In genomic region chr9:96916620-96917538, GRCm38 (mm10) we compare ENCODE assay signal across 8 mouse cellular contexts. TPM values are rescaled to one million over a fixed set of nuclear protein-coding genes. Genes with fewer than 3 reads are reported as not detected.
DNase-seq lines count a peak whose midpoint lies in the region; ATAC-seq lines count a peak whose summit lies in the region.

No protein-coding gene starts in this region.

- no peak overlapping the region for H3K4me3 ChIP-seq in hindbrain, embryonic 10.5 days
- H3K4me3 ChIP-seq in lung, embryonic 16.5 days (ENCODE audit: low read length): no peak overlapping the region

- H3K4me1 ChIP-seq in hindbrain, embryonic 10.5 days (replicated peaks): peaks cover 13% of the 10 kb centered on the region; the same call in 1 of the 2 replicates
- no peaks in the 10 kb centered on the region for H3K4me1 ChIP-seq in lung, embryonic 16.5 days (replicated peaks; ENCODE audit: control insufficient read depth, insufficient read depth, low read length)

- H3K9ac ChIP-seq in lung, embryonic 16.5 days (ENCODE audit: low read length): no peak overlapping the region

- ATAC-seq in lung, embryonic 16.5 days (ENCODE audit: low read depth): peak; percentile 85

- H3K4me2 ChIP-seq in lung, embryonic 16.5 days (ENCODE audit: low read depth, low read length): no peak overlapping the region

- no peaks in the 10 kb centered on the region for H3K36me3 ChIP-seq in hindbrain, embryonic 10.5 days
- no peaks in the 10 kb centered on the region for H3K36me3 ChIP-seq in lung, embryonic 16.5 days (ENCODE audit: control insufficient read depth, insufficient read depth, low read length)

- H3K27me3 ChIP-seq in hindbrain, embryonic 10.5 days (ENCODE audit: insufficient read depth, poor library complexity, severe bottlenecking): no peaks in the 10 kb centered on the region
- no peaks in the 10 kb centered on the region for H3K27me3 ChIP-seq in lung, embryonic 16.5 days (ENCODE audit: control insufficient read depth, insufficient read depth, low read depth, low read length)

- DNase-seq in MEL-GATA-1-ER (ENCODE audit: extremely low read depth, low read depth): peak; percentile 66
- DNase-seq in cerebellum, adult 9-10 months: peak; percentile 99
- DNase-seq in frontal cortex, adult 2 months (ENCODE audit: extremely low spot score in 1 of 2, low spot score in 1 of 2): peak; percentile 93 to 100
- peak; percentile 97 for DNase-seq in hindbrain, embryonic 10.5 days (ENCODE audit: low spot score)
- DNase-seq in layer of hippocampus, adult 9-10 months (ENCODE audit: low spot score): peak; percentile 99
- DNase-seq in ovary, postnatal 36 days (ENCODE audit: low spot score): peak; percentile 92
- DNase-seq in thymus, postnatal 14 days: peak; percentile 98

- peak overlapping the region; percentile 43 for H3K27ac ChIP-seq in hindbrain, embryonic 10.5 days
- H3K27ac ChIP-seq in lung, embryonic 16.5 days (ENCODE audit: low read length): no peak overlapping the region

- peaks cover 8% of the 10 kb centered on the region; the same call in 1 of the 2 replicates for H3K9me3 ChIP-seq in hindbrain, embryonic 10.5 days
- H3K9me3 ChIP-seq in lung, embryonic 16.5 days (ENCODE audit: control insufficient read depth, low read length): peaks cover 5% of the 10 kb centered on the region; the same call in 1 of the 2 replicates

- 42% methylated on average over 27 of the region's 27 CpGs for WGBS in hindbrain, embryonic 10.5 days
- WGBS in lung, embryonic 16.5 days: 35% methylated on average over 27 of the region's 27 CpGs

RNA-seq across cellular contexts. Expression of gene Pxylp1, which starts 24.4 kb away (rescaled TPM):
- 17.4 and 17.6 TPM in 2 replicates for polyA plus RNA-seq in frontal cortex, adult 2 months (2012; rRNA removed)
- 28.5 and 33.1 TPM in 2 replicates for polyA plus RNA-seq in hindbrain, embryonic 10.5 days (2016; fragmentation: Nextera tagmentation; extraction: Ambion mirVana)
- 15.8 and 16.2 TPM in 2 replicates for polyA plus RNA-seq in lung, embryonic 16.5 days (2015; fragmentation: Nextera tagmentation; extraction: Ambion mirVana)
